Mouse (Mus musculus): Measurements from ENCODE around the gene Hist2h2aa1.
"Not testable (repeated sequence)": the region's sequence is repeated elsewhere in the genome, so short reads cannot be mapped to it uniquely, and the experiment has no call there.

The Hist2h2aa1 gene

GRCm38 (mm10) chr3:96230910-96231757 is 14.2 kb upstream of the Hist2h2aa1 start:
- no peak for DNase-seq

- peak; percentile 81 for DNase-seq
Observed at GRCm38 (mm10) chr3:96231758-96232120, 13.6 kb upstream of the Hist2h2aa1 start.

GRCm38 (mm10) chr3:96234914-96235313 is 10.4 kb upstream of the Hist2h2aa1 start:
- DNase-seq, result no peak

- no peak for DNase-seq
Observed at GRCm38 (mm10) chr3:96235836-96236235, 9.5 kb upstream of the Hist2h2aa1 start.

- DNase-seq, result no peak
Observed at GRCm38 (mm10) chr3:96236834-96237334, 8.4 kb upstream of the Hist2h2aa1 start.

GRCm38 (mm10) chr3:96237335-96237903 is 7.9 kb upstream of the Hist2h2aa1 start:
- DNase-seq, result no peak

- no peak for DNase-seq
Observed at GRCm38 (mm10) chr3:96237904-96238511, 7.3 kb upstream of the Hist2h2aa1 start.

- not testable (repeated sequence) for DNase-seq
Observed at GRCm38 (mm10) chr3:96238954-96239793, 6.1 kb upstream of the Hist2h2aa1 start, which contains the start of gene Hist2h3c2. Gene Hist2h3c2 (minus strand): TSS chr3:96239127.

GRCm38 (mm10) chr3:96239949-96240798 is 5.1 kb upstream of the Hist2h2aa1 start, which contains the start of gene Hist2h2aa2:
Gene Hist2h2aa2 (minus strand): TSS chr3:96240276.
- peak; percentile 98 for DNase-seq

GRCm38 (mm10) chr3:96240799-96241197 is 4.5 kb upstream of the Hist2h2aa1 start:
- DNase-seq, result no peak

- DNase-seq, result no peak
Observed at GRCm38 (mm10) chr3:96243921-96244572, 1.2 kb upstream of the Hist2h2aa1 start.

- DNase-seq, result not testable (repeated sequence)
Observed at GRCm38 (mm10) chr3:96246018-96246417, 721 bp downstream of the Hist2h2aa1 start.

GRCm38 (mm10) chr3:96246427-96246856 is 1.1 kb downstream of the Hist2h2aa1 start, which contains the start of gene Hist2h3c1:
Gene Hist2h3c1 (plus strand): TSS chr3:96246685.
- not testable (repeated sequence) for DNase-seq

GRCm38 (mm10) chr3:96247356-96248140 is 2.3 kb downstream of the Hist2h2aa1 start:
- DNase-seq, result no peak

GRCm38 (mm10) chr3:96248141-96249033 is 3.1 kb downstream of the Hist2h2aa1 start:
- DNase-seq, result no peak

- no peak for DNase-seq
Observed at GRCm38 (mm10) chr3:96249034-96249345, 3.7 kb downstream of the Hist2h2aa1 start.

- no peak for DNase-seq
Observed at GRCm38 (mm10) chr3:96250890-96251289, 5.6 kb downstream of the Hist2h2aa1 start.

GRCm38 (mm10) chr3:96251787-96252186 is 6.5 kb downstream of the Hist2h2aa1 start:
- DNase-seq, result no peak

Measured in lung, postnatal 36 days (tissue).